Mouse (Mus musculus) urinary bladder, postnatal 25 days (tissue): ENCODE results near the gene Fhit.

Experiments used
- DNase-seq: peaks from one replicate; pipeline ENCODE4 v3.0.0; 2022; ENCODE audit warnings: low spot score

The Fhit gene

GRCm38 (mm10) chr14:10363306-10363705 lies 798.5 kb downstream of the Fhit start:
- no peak for DNase-seq

- no peak for DNase-seq
Observed at GRCm38 (mm10) chr14:10345905-10346304, 815.9 kb downstream of the Fhit start.

GRCm38 (mm10) chr14:10344064-10344463 lies 817.8 kb downstream of the Fhit start:
- DNase-seq = no peak

- DNase-seq = no peak
Observed at GRCm38 (mm10) chr14:10316764-10317163, 845.1 kb downstream of the Fhit start.

- no peak for DNase-seq
Observed at GRCm38 (mm10) chr14:10312190-10312589, 849.6 kb downstream of the Fhit start.

GRCm38 (mm10) chr14:10305286-10305685 lies 856.5 kb downstream of the Fhit start:
- DNase-seq = no peak

- DNase-seq = no peak
Observed at GRCm38 (mm10) chr14:10301497-10301896, 860.3 kb downstream of the Fhit start.

- no peak for DNase-seq
Observed at GRCm38 (mm10) chr14:10300914-10301313, 860.9 kb downstream of the Fhit start.

- no peak for DNase-seq
Observed at GRCm38 (mm10) chr14:10299030-10299429, 862.8 kb downstream of the Fhit start.

- DNase-seq = no peak
Observed at GRCm38 (mm10) chr14:10289043-10289442, 872.8 kb downstream of the Fhit start.

GRCm38 (mm10) chr14:10286027-10286426 lies 875.8 kb downstream of the Fhit start:
- DNase-seq = no peak

GRCm38 (mm10) chr14:10228708-10229107 lies 933.1 kb downstream of the Fhit start:
- no peak for DNase-seq

- DNase-seq = no peak
Observed at GRCm38 (mm10) chr14:10221847-10222246, 940.0 kb downstream of the Fhit start.

GRCm38 (mm10) chr14:10213216-10213615 lies 948.6 kb downstream of the Fhit start:
- DNase-seq = no peak

GRCm38 (mm10) chr14:10211184-10211583 lies 950.7 kb downstream of the Fhit start:
- DNase-seq = no peak

- DNase-seq = no peak
Observed at GRCm38 (mm10) chr14:10209007-10209406, 952.8 kb downstream of the Fhit start.

GRCm38 (mm10) chr14:10205699-10206098 lies 956.1 kb downstream of the Fhit start:
- DNase-seq = no peak

GRCm38 (mm10) chr14:10205290-10205689 lies 956.5 kb downstream of the Fhit start:
- no peak for DNase-seq

- no peak for DNase-seq
Observed at GRCm38 (mm10) chr14:10194130-10194529, 967.7 kb downstream of the Fhit start.

- no peak for DNase-seq
Observed at GRCm38 (mm10) chr14:10171761-10172160, 990.1 kb downstream of the Fhit start.

- DNase-seq = no peak
Observed at GRCm38 (mm10) chr14:10166641-10167429, 995.0 kb downstream of the Fhit start.

GRCm38 (mm10) chr14:10149872-10150271 lies 1012.0 kb downstream of the Fhit start:
- DNase-seq = no peak

- DNase-seq = no peak
Observed at GRCm38 (mm10) chr14:10139311-10139710, 1022.5 kb downstream of the Fhit start.

GRCm38 (mm10) chr14:10133873-10134272 lies 1028.0 kb downstream of the Fhit start:
- DNase-seq = no peak
